Mouse (Mus musculus): ENCODE results near the gene Bcl9. TPM values are rescaled to one million over a fixed set of nuclear protein-coding genes. Genes with fewer than 3 reads are reported as not detected.

Gene Bcl9
- total and polyA plus RNA-seq, 3 experiments: 7.0 to 38.5 (median 18.4) TPM

DNA sequence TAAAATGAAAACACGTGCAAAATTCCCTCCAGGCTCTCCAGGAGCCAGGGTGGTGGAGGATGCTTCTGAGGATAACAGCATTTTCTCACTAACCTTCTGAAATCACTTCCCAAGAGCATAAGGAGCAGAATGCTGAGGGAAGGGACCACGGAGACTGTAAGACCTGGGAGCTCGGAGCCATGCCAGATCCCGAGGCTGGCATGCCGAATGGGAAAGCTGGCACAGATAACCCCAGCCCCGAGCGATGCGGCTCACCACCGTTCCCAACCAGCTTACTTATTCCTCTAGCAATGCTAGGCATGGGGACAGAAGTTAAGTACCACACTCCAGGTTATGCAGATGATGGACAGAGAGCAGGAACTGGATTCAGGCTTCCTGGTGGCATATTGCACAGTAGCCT is 13.7 kb downstream of the Bcl9 start:
- no peaks in the 10 kb centered on the region for H3K4me1 ChIP-seq (ENCODE audit: insufficient read depth, low read depth, low read length)
- no peak for ATAC-seq (ENCODE audit: extremely low read depth, insufficient number of reproducible peaks, low FRiP score, poor library complexity, severe bottlenecking)
- no peaks in the 10 kb centered on the region for H3K36me3 ChIP-seq (replicated peaks)
- H3K4me3 ChIP-seq (ENCODE audit: low read depth, low read length): no peak overlapping the region
- DNase-seq (ENCODE audit: low spot score): no peak
- peaks cover 5% of the 10 kb centered on the region; the same call in 1 of the 2 replicates for H3K27me3 ChIP-seq (ENCODE audit: insufficient read depth, low read length)
- no peaks in the 10 kb centered on the region for H3K9me3 ChIP-seq (replicated peaks)
- TF ChIP-seq GATA1 (IDR thresholded peaks at IDR 0.05; ENCODE audit: borderline replicate concordance, low read length) (no peak), TAL1 (conservative IDR thresholded peaks at IDR 0.05; ENCODE audit: low read depth, low read length) (no peak), CTCF (IDR thresholded peaks at IDR 0.05; ENCODE audit: low read depth, low read length) (no peak), POLR2AphosphoS5 (IDR thresholded peaks at IDR 0.05; ENCODE audit: insufficient replicate concordance, low read depth, low read length) (no peak), GATA2 (IDR thresholded peaks at IDR 0.05; ENCODE audit: borderline replicate concordance, low read depth, low read length) (no peak)

GRCm38 (mm10) chr3:97281426-97281825 is 16.3 kb downstream of the Bcl9 start:
- no peak for ATAC-seq (ENCODE audit: extremely low read depth, insufficient number of reproducible peaks, low FRiP score, poor library complexity, severe bottlenecking)

DNA sequence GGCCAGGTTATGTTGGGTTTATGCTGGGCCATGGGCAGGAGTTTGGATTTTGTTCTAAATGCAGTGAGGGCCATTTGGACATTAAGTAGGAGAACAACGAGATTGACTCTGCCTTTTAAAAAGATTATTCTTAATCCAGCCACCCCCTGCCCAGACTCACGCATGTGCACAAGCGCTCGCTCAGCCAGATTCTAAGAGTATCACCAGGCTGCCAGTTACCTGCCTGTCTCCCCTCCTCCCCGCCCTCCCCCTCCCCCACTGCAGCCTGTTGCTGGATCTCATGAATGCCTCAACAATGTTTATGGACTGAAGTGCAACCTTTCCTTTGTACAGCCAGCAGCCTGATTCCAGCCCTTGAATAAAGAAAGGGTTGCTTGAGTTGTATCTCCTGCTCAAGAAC is 22.0 kb downstream of the Bcl9 start:
- H3K27me3 ChIP-seq (ENCODE audit: insufficient read depth, low read length): peaks cover 3% of the 10 kb centered on the region; the same call in 1 of the 2 replicates
- no peak for DNase-seq (ENCODE audit: low spot score)
- H3K36me3 ChIP-seq (replicated peaks): no peaks in the 10 kb centered on the region
- no peaks in the 10 kb centered on the region for H3K9me3 ChIP-seq (replicated peaks)
- no peak for ATAC-seq (ENCODE audit: extremely low read depth, insufficient number of reproducible peaks, low FRiP score, poor library complexity, severe bottlenecking)
- TF ChIP-seq CTCF (IDR thresholded peaks at IDR 0.05; ENCODE audit: low read depth, low read length): no peak
- no peak for TF ChIP-seq GATA2 (IDR thresholded peaks at IDR 0.05; ENCODE audit: borderline replicate concordance, low read depth, low read length)
- TF ChIP-seq POLR2AphosphoS5 (IDR thresholded peaks at IDR 0.05; ENCODE audit: insufficient replicate concordance, low read depth, low read length): no peak
- H3K4me1 ChIP-seq (ENCODE audit: insufficient read depth, low read depth, low read length): no peaks in the 10 kb centered on the region
- no peak overlapping the region for H3K4me3 ChIP-seq (ENCODE audit: low read depth, low read length)

More at GRCm38 (mm10) chr3:97281426-97281825, 16.3 kb downstream of the Bcl9 start:
- no peak for TF ChIP-seq CTCF (IDR thresholded peaks at IDR 0.05; ENCODE audit: low read depth, low read length)
- no peak for TF ChIP-seq GATA2 (IDR thresholded peaks at IDR 0.05; ENCODE audit: borderline replicate concordance, low read depth, low read length)
- TF ChIP-seq GATA1 (IDR thresholded peaks at IDR 0.05; ENCODE audit: borderline replicate concordance, low read length): no peak
- no peak for TF ChIP-seq POLR2AphosphoS5 (IDR thresholded peaks at IDR 0.05; ENCODE audit: insufficient replicate concordance, low read depth, low read length)
- no peak for TF ChIP-seq TAL1 (conservative IDR thresholded peaks at IDR 0.05; ENCODE audit: low read depth, low read length)
- H3K4me3 ChIP-seq (ENCODE audit: low read depth, low read length): no peak overlapping the region
- H3K27me3 ChIP-seq (ENCODE audit: insufficient read depth, low read length): no peaks in the 10 kb centered on the region; the same call in 1 of the 2 replicates
- no peaks in the 10 kb centered on the region for H3K4me1 ChIP-seq (ENCODE audit: insufficient read depth, low read depth, low read length)
- no peak for DNase-seq (ENCODE audit: low spot score)
- H3K36me3 ChIP-seq (replicated peaks): no peaks in the 10 kb centered on the region
- no peaks in the 10 kb centered on the region for H3K9me3 ChIP-seq (replicated peaks)

GRCm38 (mm10) chr3:97274516-97275230 is 23.0 kb downstream of the Bcl9 start:
- no peaks in the 10 kb centered on the region for H3K9me3 ChIP-seq (replicated peaks)
- ATAC-seq (ENCODE audit: extremely low read depth, insufficient number of reproducible peaks, low FRiP score, poor library complexity, severe bottlenecking): no peak
- no peaks in the 10 kb centered on the region for H3K4me1 ChIP-seq (ENCODE audit: insufficient read depth, low read depth, low read length)
- no peak overlapping the region for H3K4me3 ChIP-seq (ENCODE audit: low read depth, low read length)
- peaks cover 3% of the 10 kb centered on the region; the same call in 1 of the 2 replicates for H3K27me3 ChIP-seq (ENCODE audit: insufficient read depth, low read length)
- H3K36me3 ChIP-seq (replicated peaks): no peaks in the 10 kb centered on the region
- TF ChIP-seq POLR2AphosphoS5 (IDR thresholded peaks at IDR 0.05; ENCODE audit: insufficient replicate concordance, low read depth, low read length): no peak
- TF ChIP-seq GATA1 (IDR thresholded peaks at IDR 0.05; ENCODE audit: borderline replicate concordance, low read length): no peak
- TF ChIP-seq CTCF (IDR thresholded peaks at IDR 0.05; ENCODE audit: low read depth, low read length): no peak
- TF ChIP-seq TAL1 (conservative IDR thresholded peaks at IDR 0.05; ENCODE audit: low read depth, low read length): no peak
- TF ChIP-seq GATA2 (IDR thresholded peaks at IDR 0.05; ENCODE audit: borderline replicate concordance, low read depth, low read length): no peak
- no peak for DNase-seq (ENCODE audit: low spot score)

GRCm38 (mm10) chr3:97273876-97274275 is 23.8 kb downstream of the Bcl9 start:
- no peak overlapping the region for H3K4me3 ChIP-seq (ENCODE audit: low read depth, low read length)
- TF ChIP-seq GATA2 (IDR thresholded peaks at IDR 0.05; ENCODE audit: borderline replicate concordance, low read depth, low read length): no peak
- TF ChIP-seq TAL1 (conservative IDR thresholded peaks at IDR 0.05; ENCODE audit: low read depth, low read length): no peak
- no peak for TF ChIP-seq POLR2AphosphoS5 (IDR thresholded peaks at IDR 0.05; ENCODE audit: insufficient replicate concordance, low read depth, low read length)
- no peak for TF ChIP-seq CTCF (IDR thresholded peaks at IDR 0.05; ENCODE audit: low read depth, low read length)
- no peak for TF ChIP-seq GATA1 (IDR thresholded peaks at IDR 0.05; ENCODE audit: borderline replicate concordance, low read length)
- no peaks in the 10 kb centered on the region for H3K4me1 ChIP-seq (ENCODE audit: insufficient read depth, low read depth, low read length)
- DNase-seq (ENCODE audit: low spot score) (no peak), ATAC-seq (ENCODE audit: extremely low read depth, insufficient number of reproducible peaks, low FRiP score, poor library complexity, severe bottlenecking) (no peak)
- H3K36me3 ChIP-seq (replicated peaks): no peaks in the 10 kb centered on the region
- peaks cover 3% of the 10 kb centered on the region; the same call in 1 of the 2 replicates for H3K27me3 ChIP-seq (ENCODE audit: insufficient read depth, low read length)
- H3K9me3 ChIP-seq (replicated peaks): no peaks in the 10 kb centered on the region

DNA sequence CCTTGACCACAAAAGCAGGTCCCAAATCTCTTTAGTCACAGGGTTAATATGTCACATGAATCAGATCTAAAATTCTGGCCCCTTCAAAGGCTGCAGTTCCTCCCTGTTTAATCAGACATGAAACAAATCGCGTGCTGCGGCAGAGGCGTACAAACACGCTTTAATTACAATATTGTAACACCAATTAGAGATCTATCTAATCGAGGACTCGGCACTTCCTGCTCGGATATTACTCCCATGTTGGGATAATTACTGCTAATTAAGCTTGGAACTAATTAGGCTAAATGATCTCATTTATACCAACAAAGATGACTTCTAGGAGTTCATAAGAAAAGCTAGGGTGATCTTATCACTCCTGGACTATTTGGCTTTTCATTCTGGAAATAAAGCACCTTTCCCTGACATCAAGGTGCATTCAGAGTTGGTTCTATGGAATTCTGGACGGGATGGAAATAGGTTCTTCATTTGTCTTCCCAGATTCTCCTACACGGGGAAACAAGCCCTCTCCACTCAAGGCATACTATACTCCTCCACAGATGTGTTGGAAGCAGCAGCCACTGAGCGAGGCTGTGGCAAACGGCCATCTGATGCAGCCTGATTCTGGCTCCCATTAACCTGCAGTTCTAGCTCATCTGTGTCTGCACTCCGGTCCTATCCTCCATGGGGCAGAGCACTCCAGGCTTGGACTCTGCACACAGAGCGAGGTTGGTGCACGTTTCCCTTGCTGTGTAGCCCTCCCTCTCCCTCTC is 31.9 kb downstream of the Bcl9 start:
- H3K4me1 ChIP-seq (ENCODE audit: insufficient read depth, low read depth, low read length): no peaks in the 10 kb centered on the region
- 0 out of 2 replicates have a peak, but pooled peaks cover 2% of the 10 kb centered on the region for H3K27me3 ChIP-seq (ENCODE audit: insufficient read depth, low read length)
- DNase-seq (ENCODE audit: low spot score) (no peak), ATAC-seq (ENCODE audit: extremely low read depth, insufficient number of reproducible peaks, low FRiP score, poor library complexity, severe bottlenecking) (no peak)
- H3K4me3 ChIP-seq (ENCODE audit: low read depth, low read length): no peak overlapping the region
- TF ChIP-seq TAL1 (conservative IDR thresholded peaks at IDR 0.05; ENCODE audit: low read depth, low read length) (no peak), CTCF (IDR thresholded peaks at IDR 0.05; ENCODE audit: low read depth, low read length) (no peak), GATA1 (IDR thresholded peaks at IDR 0.05; ENCODE audit: borderline replicate concordance, low read length) (no peak), POLR2AphosphoS5 (IDR thresholded peaks at IDR 0.05; ENCODE audit: insufficient replicate concordance, low read depth, low read length) (no peak), GATA2 (IDR thresholded peaks at IDR 0.05; ENCODE audit: borderline replicate concordance, low read depth, low read length) (no peak)
- H3K9me3 ChIP-seq (replicated peaks): 0 out of 2 replicates have a peak, but pooled peaks cover 2% of the 10 kb centered on the region
- H3K36me3 ChIP-seq (replicated peaks): no peaks in the 10 kb centered on the region
